Mouse (Mus musculus): ENCODE measurements around the gene Psenen. TPM values are rescaled to one million over a fixed set of nuclear protein-coding genes. Genes with fewer than 3 reads are reported as not detected.
A peak's percentile ranks its signal among the peaks of the same experiment; 100 is the strongest.

Gene Psenen
- polyA plus RNA-seq, 1 experiment from 2014 or later, result 114 TPM

GRCm38 (mm10) chr7:30587842-30588667 lies 24.6 kb upstream of the Psenen start:
- no peaks in the 10 kb centered on the region for H3K27me3 ChIP-seq (replicated peaks)
- ATAC-seq (ENCODE audit: extremely low read depth, insufficient number of reproducible peaks, low FRiP score, low TSS enrichment), result peak; percentile 2; the same call in 1 of the 2 replicates
- under 1% methylated on average over 67 of the region's 67 CpGs for WGBS
- no peaks in the 10 kb centered on the region for H3K9me3 ChIP-seq
- H3K9ac ChIP-seq, result peak overlapping the region; percentile 96
- peak overlapping the region; percentile 80 for H3K4me3 ChIP-seq
- H3K4me2 ChIP-seq, result peak overlapping the region; percentile 98
- peaks cover 39% of the 10 kb centered on the region for H3K36me3 ChIP-seq
- peaks cover 23% of the 10 kb centered on the region for H3K4me1 ChIP-seq
- H3K27ac ChIP-seq (replicated peaks), result peak overlapping the region; percentile 90

GRCm38 (mm10) chr7:30586455-30587020 lies 23.1 kb upstream of the Psenen start:
- H3K27me3 ChIP-seq (replicated peaks), result no peaks in the 10 kb centered on the region
- peak overlapping the region; percentile 96 for H3K9ac ChIP-seq
- no peaks in the 10 kb centered on the region for H3K9me3 ChIP-seq
- peaks cover 54% of the 10 kb centered on the region for H3K36me3 ChIP-seq
- no peak overlapping the region for H3K27ac ChIP-seq (replicated peaks)
- peak overlapping the region; percentile 80 for H3K4me3 ChIP-seq
- ATAC-seq (ENCODE audit: extremely low read depth, insufficient number of reproducible peaks, low FRiP score, low TSS enrichment), result no peak
- H3K4me2 ChIP-seq, result peak overlapping the region; percentile 98
- 89% methylated on average over 28 of the region's 28 CpGs for WGBS
- H3K4me1 ChIP-seq, result peaks cover 23% of the 10 kb centered on the region

- no peaks in the 10 kb centered on the region for H3K27me3 ChIP-seq (replicated peaks)
- WGBS, result 96% methylated on average over 7 of the region's 7 CpGs
- H3K4me1 ChIP-seq, result peaks cover 22% of the 10 kb centered on the region
- no peak overlapping the region for H3K9ac ChIP-seq
- H3K27ac ChIP-seq (replicated peaks), result no peak overlapping the region
- ATAC-seq (ENCODE audit: extremely low read depth, insufficient number of reproducible peaks, low FRiP score, low TSS enrichment), result no peak
- H3K4me2 ChIP-seq, result no peak overlapping the region
- no peak overlapping the region for H3K4me3 ChIP-seq
- peaks cover 68% of the 10 kb centered on the region for H3K36me3 ChIP-seq
- H3K9me3 ChIP-seq, result no peaks in the 10 kb centered on the region
Measured at GRCm38 (mm10) chr7:30585170-30585569, 21.7 kb upstream of the Psenen start.

GRCm38 (mm10) chr7:30584339-30584738 lies 20.9 kb upstream of the Psenen start:
- 96% methylated on average over 10 of the region's 10 CpGs for WGBS
- Histone ChIP-seq H3K4me3 (no peak overlapping the region), H3K4me1 (peaks cover 15% of the 10 kb centered on the region), H3K9ac (no peak overlapping the region), H3K9me3 (no peaks in the 10 kb centered on the region), H3K4me2 (no peak overlapping the region), H3K27ac (replicated peaks) (no peak overlapping the region), H3K36me3 (peaks cover 76% of the 10 kb centered on the region), H3K27me3 (replicated peaks) (no peaks in the 10 kb centered on the region)
- ATAC-seq (ENCODE audit: extremely low read depth, insufficient number of reproducible peaks, low FRiP score, low TSS enrichment), result no peak

GRCm38 (mm10) chr7:30581547-30581946 lies 18.1 kb upstream of the Psenen start:
- 93% methylated on average over 16 of the region's 16 CpGs for WGBS
- no peak overlapping the region for H3K4me3 ChIP-seq

GRCm38 (mm10) chr7:30579950-30580349 lies 16.5 kb upstream of the Psenen start:
- Histone ChIP-seq H3K4me1 (no peaks in the 10 kb centered on the region), H3K9ac (no peak overlapping the region), H3K9me3 (no peaks in the 10 kb centered on the region), H3K4me3 (no peak overlapping the region), H3K27ac (replicated peaks) (no peak overlapping the region), H3K36me3 (peaks cover 100% of the 10 kb centered on the region), H3K27me3 (replicated peaks) (no peaks in the 10 kb centered on the region), H3K4me2 (no peak overlapping the region)
- WGBS, result 94% methylated on average over 8 of the region's 8 CpGs
- no peak for ATAC-seq (ENCODE audit: extremely low read depth, insufficient number of reproducible peaks, low FRiP score, low TSS enrichment)

More at GRCm38 (mm10) chr7:30581547-30581946, 18.1 kb upstream of the Psenen start:
- H3K9ac ChIP-seq, result no peak overlapping the region
- no peaks in the 10 kb centered on the region for H3K9me3 ChIP-seq
- peaks cover 100% of the 10 kb centered on the region for H3K36me3 ChIP-seq
- H3K4me1 ChIP-seq, result peaks cover 3% of the 10 kb centered on the region
- H3K27me3 ChIP-seq (replicated peaks), result no peaks in the 10 kb centered on the region
- ATAC-seq (ENCODE audit: extremely low read depth, insufficient number of reproducible peaks, low FRiP score, low TSS enrichment), result no peak
- no peak overlapping the region for H3K27ac ChIP-seq (replicated peaks)
- H3K4me2 ChIP-seq, result no peak overlapping the region

- no peak overlapping the region for H3K27ac ChIP-seq (replicated peaks)
Measured at GRCm38 (mm10) chr7:30572969-30573368, 9.5 kb upstream of the Psenen start.

GRCm38 (mm10) chr7:30572389-30572788 lies 9.0 kb upstream of the Psenen start:
- Histone ChIP-seq H3K4me1 (0 out of 2 replicates have a peak, but pooled peaks cover 3% of the 10 kb centered on the region), H3K27ac (replicated peaks) (no peak overlapping the region), H3K4me3 (no peak overlapping the region), H3K9me3 (no peaks in the 10 kb centered on the region), H3K36me3 (peaks cover 97% of the 10 kb centered on the region), H3K9ac (no peak overlapping the region), H3K27me3 (replicated peaks) (no peaks in the 10 kb centered on the region), H3K4me2 (no peak overlapping the region)
- WGBS, result 84% methylated on average over 5 of the region's 5 CpGs
- no peak for ATAC-seq (ENCODE audit: extremely low read depth, insufficient number of reproducible peaks, low FRiP score, low TSS enrichment)

More at GRCm38 (mm10) chr7:30572969-30573368, 9.5 kb upstream of the Psenen start:
- no peak overlapping the region for H3K9ac ChIP-seq
- H3K4me2 ChIP-seq, result no peak overlapping the region
- 68% methylated on average over 2 of the region's 2 CpGs for WGBS
- no peak overlapping the region for H3K4me3 ChIP-seq
- no peak for ATAC-seq (ENCODE audit: extremely low read depth, insufficient number of reproducible peaks, low FRiP score, low TSS enrichment)
- no peaks in the 10 kb centered on the region for H3K27me3 ChIP-seq (replicated peaks)
- peaks cover 98% of the 10 kb centered on the region for H3K36me3 ChIP-seq
- 0 out of 2 replicates have a peak, but pooled peaks cover 3% of the 10 kb centered on the region for H3K4me1 ChIP-seq
- H3K9me3 ChIP-seq, result no peaks in the 10 kb centered on the region

GRCm38 (mm10) chr7:30567555-30567954 lies 4.1 kb upstream of the Psenen start:
- H3K4me3 ChIP-seq, result no peak overlapping the region
- H3K36me3 ChIP-seq, result peaks cover 81% of the 10 kb centered on the region
- ATAC-seq (ENCODE audit: extremely low read depth, insufficient number of reproducible peaks, low FRiP score, low TSS enrichment), result no peak
- 84% methylated on average over 11 of the region's 11 CpGs for WGBS
- H3K4me1 ChIP-seq, result peaks cover 9% of the 10 kb centered on the region
- no peaks in the 10 kb centered on the region for H3K27me3 ChIP-seq (replicated peaks)
- no peaks in the 10 kb centered on the region for H3K9me3 ChIP-seq
- no peak overlapping the region for H3K9ac ChIP-seq
- H3K27ac ChIP-seq (replicated peaks), result no peak overlapping the region
- no peak overlapping the region for H3K4me2 ChIP-seq

- H3K36me3 ChIP-seq, result peaks cover 73% of the 10 kb centered on the region
- H3K27me3 ChIP-seq (replicated peaks), result no peaks in the 10 kb centered on the region
- no peak overlapping the region for H3K4me3 ChIP-seq
- H3K4me1 ChIP-seq, result peaks cover 12% of the 10 kb centered on the region
- H3K9me3 ChIP-seq, result no peaks in the 10 kb centered on the region
- no peak for ATAC-seq (ENCODE audit: extremely low read depth, insufficient number of reproducible peaks, low FRiP score, low TSS enrichment)
- H3K4me2 ChIP-seq, result no peak overlapping the region
- no peak overlapping the region for H3K9ac ChIP-seq
- no peak overlapping the region for H3K27ac ChIP-seq (replicated peaks)
- WGBS, result 80% methylated on average over 9 of the region's 9 CpGs
Measured at GRCm38 (mm10) chr7:30566033-30566432, 2.6 kb upstream of the Psenen start.

GRCm38 (mm10) chr7:30564970-30565571 lies 1.6 kb upstream of the Psenen start, which contains the start of gene Igflr1:
TSS of gene Igflr1 (plus strand) at chr7:30565427.
- Histone ChIP-seq H3K27ac (replicated peaks) (no peak within 1 kb of the TSS), H3K4me1 (peaks cover 15% of the 10 kb centered on the region), H3K27me3 (replicated peaks) (no peaks in the 10 kb centered on the region), H3K4me2 (peak within 1 kb of the TSS; percentile 85), H3K36me3 (peaks cover 64% of the 10 kb centered on the region), H3K9me3 (no peaks in the 10 kb centered on the region), H3K4me3 (no peak within 1 kb of the TSS), H3K9ac (peak within 1 kb of the TSS; percentile 96)
- ATAC-seq (ENCODE audit: extremely low read depth, insufficient number of reproducible peaks, low FRiP score, low TSS enrichment), result no peak
- 87% methylated on average over 12 of the region's 12 CpGs for WGBS

Measured in heart, embryonic 13.5 days (tissue).